Mouse (Mus musculus): ENCODE measurements around the gene Orai1. TPM values are rescaled to one million over a fixed set of nuclear protein-coding genes. Genes with fewer than 3 reads are reported as not detected.

Gene Orai1
- polyA plus RNA-seq, 1 experiment, result 36.7 TPM

DNA sequence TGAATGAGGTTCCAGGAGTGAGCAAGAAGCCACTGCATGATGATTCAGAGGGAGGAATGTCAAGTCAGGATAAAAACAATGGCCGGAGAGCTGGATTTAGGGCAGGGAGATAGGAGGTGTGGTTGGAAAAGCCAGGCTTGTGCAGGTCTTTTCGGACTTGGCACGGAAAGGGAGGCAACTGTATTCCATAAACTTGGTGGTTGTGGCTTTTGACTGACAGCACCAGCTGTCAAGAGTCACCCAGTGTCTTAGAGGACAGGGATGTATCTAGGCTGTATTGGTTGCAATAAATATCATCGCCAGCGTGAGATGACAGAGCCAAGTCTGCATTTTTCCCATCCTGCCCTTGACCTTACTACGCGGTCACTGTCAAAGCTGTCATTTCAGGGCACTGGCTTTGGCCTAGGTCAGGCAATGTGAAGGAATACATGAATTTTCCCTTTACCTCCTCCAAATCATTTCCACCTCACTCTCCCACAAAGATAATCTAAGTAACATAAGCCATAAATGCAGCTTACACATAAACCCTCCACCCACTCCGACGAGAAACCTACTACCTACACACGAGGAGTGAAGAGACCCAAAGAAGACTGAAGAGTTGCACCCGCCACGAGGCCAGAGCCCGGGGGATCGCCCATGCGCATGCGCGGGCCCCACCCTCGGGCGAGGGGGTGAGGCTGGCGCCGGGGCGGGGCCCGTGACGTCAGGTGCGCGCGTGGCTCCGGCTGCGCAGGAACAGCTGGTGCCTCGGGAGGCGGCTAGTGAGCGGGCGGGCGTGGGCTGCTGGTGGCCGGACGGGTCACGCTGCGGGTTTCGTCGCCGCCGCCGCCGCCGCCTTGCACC is 60.9 kb downstream of the Orai1 start:
- H3K27me3 ChIP-seq (ENCODE audit: control insufficient read depth, insufficient read depth, insufficient read length), result no peaks in the 10 kb centered on the region
- H3K79me2 ChIP-seq (ENCODE audit: control insufficient read depth, insufficient read depth), result peaks cover 26% of the 10 kb centered on the region
- peak overlapping the region; percentile 61 for H3ac ChIP-seq (ENCODE audit: control insufficient read depth, insufficient read length)
- H3K36me3 ChIP-seq (ENCODE audit: control insufficient read depth, insufficient read depth), result no peaks in the 10 kb centered on the region
- H3K4me3 ChIP-seq, result peak overlapping the region; percentile 80
- TF ChIP-seq TCF12 (IDR thresholded peaks at IDR 0.05; ENCODE audit: insufficient read depth, poor library complexity, severe bottlenecking), result peak; percentile 96
- TF ChIP-seq USF1 (IDR thresholded peaks at IDR 0.05; ENCODE audit: low read depth), result peak; percentile 22
- TF ChIP-seq POLR2AphosphoS2 (IDR thresholded peaks at IDR 0.05; ENCODE audit: insufficient read length, low read depth), result peak; percentile 92
- 0 out of 2 replicates have a peak, but pooled peaks have one; percentile 4 for TF ChIP-seq CEBPB (IDR thresholded peaks at IDR 0.05; ENCODE audit: insufficient read depth, poor library complexity, severe bottlenecking)
- TF ChIP-seq SRF (IDR thresholded peaks at IDR 0.05; ENCODE audit: control insufficient read depth, insufficient read length, low read depth), result no peak
- peak; percentile 85 to 99 (median 98) for TF ChIP-seq MYOG (IDR thresholded peaks at IDR 0.05; ENCODE audit: control insufficient read depth in 1 of 3, insufficient read depth in 1 of 3, insufficient read length in 2 of 3, low read depth in 2 of 3)
- peak; percentile 98 to 100 (median 100) for TF ChIP-seq MYOD1 (IDR thresholded peaks at IDR 0.05; ENCODE audit: control insufficient read depth in 1 of 3, insufficient read length in 2 of 3, low read depth in 2 of 3)
- no peak for TF ChIP-seq E2F4 (IDR thresholded peaks at IDR 0.05; ENCODE audit: insufficient read depth)
- TF ChIP-seq POLR2A (IDR thresholded peaks at IDR 0.05; ENCODE audit: insufficient read length, low read depth), result peak; percentile 95
- TF ChIP-seq MAX (IDR thresholded peaks at IDR 0.05; ENCODE audit: low read depth), result no peak
- no peak for TF ChIP-seq REST (IDR thresholded peaks at IDR 0.05; ENCODE audit: insufficient read depth, insufficient read length)
- peak; percentile 94 for TF ChIP-seq TCF3 (IDR thresholded peaks at IDR 0.05; ENCODE audit: insufficient read length, low read depth)
- H3K4me2 ChIP-seq (ENCODE audit: low read depth), result peak overlapping the region; percentile 100

DNA sequence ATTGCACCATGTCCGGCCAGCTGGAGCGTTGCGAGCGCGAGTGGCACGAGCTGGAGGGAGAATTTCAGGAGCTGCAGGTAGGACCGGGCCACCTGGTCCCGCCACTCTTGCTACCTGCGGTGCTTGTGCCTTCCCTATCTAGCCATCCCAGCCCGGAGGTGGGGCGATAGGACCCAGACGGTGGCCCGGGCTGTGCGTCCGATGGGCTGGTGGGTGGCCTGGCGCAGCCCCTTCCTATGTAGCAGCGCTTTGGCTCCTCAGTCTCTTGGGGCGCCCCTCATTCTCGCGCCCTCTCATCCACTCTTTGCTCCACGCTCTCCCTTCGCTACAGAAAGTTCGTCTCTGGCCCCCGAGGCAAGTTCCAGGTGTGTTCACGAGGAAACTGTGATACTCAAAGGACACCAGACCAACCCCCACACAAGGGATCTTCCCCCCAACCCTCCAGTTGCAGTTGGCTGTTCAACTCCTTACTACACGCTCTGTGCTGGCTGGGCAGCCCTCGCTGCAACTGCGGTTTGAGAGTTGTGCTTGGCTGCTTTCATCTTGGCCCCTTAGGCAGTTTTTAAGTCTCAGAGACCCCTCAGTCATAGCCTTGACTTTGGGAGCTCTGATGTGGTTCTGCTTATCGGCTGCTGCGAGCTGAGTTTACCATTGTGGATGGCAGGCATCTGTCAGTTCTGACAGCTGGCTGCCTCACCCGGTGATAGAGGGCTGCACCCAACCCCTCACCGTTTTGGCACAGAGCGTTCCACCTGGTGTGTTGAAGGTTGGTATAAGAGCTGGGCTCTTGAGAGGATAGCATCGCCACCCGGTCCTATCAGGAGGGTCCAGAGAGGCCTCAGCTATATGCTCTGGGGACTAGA is 61.8 kb downstream of the Orai1 start:
- TF ChIP-seq MYOG (IDR thresholded peaks at IDR 0.05; ENCODE audit: control insufficient read depth in 1 of 3, insufficient read depth in 1 of 3, insufficient read length in 2 of 3, low read depth in 2 of 3), result peak; percentile 45 to 89 (median 56)
- peak; percentile 18 for TF ChIP-seq TCF3 (IDR thresholded peaks at IDR 0.05; ENCODE audit: insufficient read length, low read depth)
- TF ChIP-seq CEBPB (IDR thresholded peaks at IDR 0.05; ENCODE audit: insufficient read depth, poor library complexity, severe bottlenecking), result no peak
- peak in 2 of 3 experiments; percentile 67 to 91 for TF ChIP-seq MYOD1 (IDR thresholded peaks at IDR 0.05; ENCODE audit: control insufficient read depth in 1 of 3, insufficient read length in 2 of 3, low read depth in 2 of 3)
- no peak for TF ChIP-seq POLR2AphosphoS2 (IDR thresholded peaks at IDR 0.05; ENCODE audit: insufficient read length, low read depth)
- TF ChIP-seq SRF (IDR thresholded peaks at IDR 0.05; ENCODE audit: control insufficient read depth, insufficient read length, low read depth), result no peak
- TF ChIP-seq REST (IDR thresholded peaks at IDR 0.05; ENCODE audit: insufficient read depth, insufficient read length), result no peak
- peak; percentile 26 for TF ChIP-seq TCF12 (IDR thresholded peaks at IDR 0.05; ENCODE audit: insufficient read depth, poor library complexity, severe bottlenecking)
- peaks cover 33% of the 10 kb centered on the region for H3K79me2 ChIP-seq (ENCODE audit: control insufficient read depth, insufficient read depth)
- peak overlapping the region; percentile 61 for H3ac ChIP-seq (ENCODE audit: control insufficient read depth, insufficient read length)
- H3K27me3 ChIP-seq (ENCODE audit: control insufficient read depth, insufficient read depth, insufficient read length), result no peaks in the 10 kb centered on the region
- peak overlapping the region; percentile 90 for H3K4me2 ChIP-seq (ENCODE audit: low read depth)
- no peaks in the 10 kb centered on the region for H3K36me3 ChIP-seq (ENCODE audit: control insufficient read depth, insufficient read depth)
- peak overlapping the region; percentile 80 for H3K4me3 ChIP-seq

- TF ChIP-seq POLR2A (IDR thresholded peaks at IDR 0.05; ENCODE audit: insufficient read length, low read depth), result no peak
- no peak for TF ChIP-seq TCF3 (IDR thresholded peaks at IDR 0.05; ENCODE audit: insufficient read length, low read depth)
- TF ChIP-seq MYOG (IDR thresholded peaks at IDR 0.05; ENCODE audit: control insufficient read depth in 1 of 3, insufficient read depth in 1 of 3, insufficient read length in 2 of 3, low read depth in 2 of 3), result no peak
- no peak for TF ChIP-seq MAX (IDR thresholded peaks at IDR 0.05; ENCODE audit: low read depth)
- no peak for TF ChIP-seq MYOD1 (IDR thresholded peaks at IDR 0.05; ENCODE audit: control insufficient read depth in 1 of 3, insufficient read length in 2 of 3, low read depth in 2 of 3)
- TF ChIP-seq REST (IDR thresholded peaks at IDR 0.05; ENCODE audit: insufficient read depth, insufficient read length), result no peak
- no peak for TF ChIP-seq CEBPB (IDR thresholded peaks at IDR 0.05; ENCODE audit: insufficient read depth, poor library complexity, severe bottlenecking)
- TF ChIP-seq POLR2AphosphoS2 (IDR thresholded peaks at IDR 0.05; ENCODE audit: insufficient read length, low read depth), result no peak
- TF ChIP-seq SRF (IDR thresholded peaks at IDR 0.05; ENCODE audit: control insufficient read depth, insufficient read length, low read depth), result no peak
- Histone ChIP-seq H3ac (ENCODE audit: control insufficient read depth, insufficient read length) (no peak overlapping the region), H3K27me3 (ENCODE audit: control insufficient read depth, insufficient read depth, insufficient read length) (no peaks in the 10 kb centered on the region), H3K4me3 (no peak overlapping the region), H3K79me2 (ENCODE audit: control insufficient read depth, insufficient read depth) (peaks cover 35% of the 10 kb centered on the region), H3K36me3 (ENCODE audit: control insufficient read depth, insufficient read depth) (no peaks in the 10 kb centered on the region), H3K4me2 (ENCODE audit: low read depth) (peak overlapping the region; percentile 40)
Measured at GRCm38 (mm10) chr5:123079568-123079967, 64.7 kb downstream of the Orai1 start.

- no peak overlapping the region for H3K4me3 ChIP-seq
- no peak overlapping the region for H3ac ChIP-seq (ENCODE audit: control insufficient read depth, insufficient read length)
- no peak overlapping the region for H3K4me2 ChIP-seq (ENCODE audit: low read depth)
- no peak for TF ChIP-seq MYOD1 (IDR thresholded peaks at IDR 0.05; ENCODE audit: control insufficient read depth in 1 of 3, insufficient read length in 2 of 3, low read depth in 2 of 3)
- no peak for TF ChIP-seq CEBPB (IDR thresholded peaks at IDR 0.05; ENCODE audit: insufficient read depth, poor library complexity, severe bottlenecking)
- TF ChIP-seq SRF (IDR thresholded peaks at IDR 0.05; ENCODE audit: control insufficient read depth, insufficient read length, low read depth), result no peak
- no peak for TF ChIP-seq POLR2AphosphoS2 (IDR thresholded peaks at IDR 0.05; ENCODE audit: insufficient read length, low read depth)
- no peak for TF ChIP-seq REST (IDR thresholded peaks at IDR 0.05; ENCODE audit: insufficient read depth, insufficient read length)
- TF ChIP-seq TCF3 (IDR thresholded peaks at IDR 0.05; ENCODE audit: insufficient read length, low read depth), result no peak
- no peak for TF ChIP-seq POLR2A (IDR thresholded peaks at IDR 0.05; ENCODE audit: insufficient read length, low read depth)
- no peak for TF ChIP-seq MAX (IDR thresholded peaks at IDR 0.05; ENCODE audit: low read depth)
- TF ChIP-seq USF1 (IDR thresholded peaks at IDR 0.05; ENCODE audit: low read depth), result no peak
- no peak for TF ChIP-seq TCF12 (IDR thresholded peaks at IDR 0.05; ENCODE audit: insufficient read depth, poor library complexity, severe bottlenecking)
- TF ChIP-seq MYOG (IDR thresholded peaks at IDR 0.05; ENCODE audit: control insufficient read depth in 1 of 3, insufficient read depth in 1 of 3, insufficient read length in 2 of 3, low read depth in 2 of 3), result no peak
- no peak for TF ChIP-seq E2F4 (IDR thresholded peaks at IDR 0.05; ENCODE audit: insufficient read depth)
- H3K27me3 ChIP-seq (ENCODE audit: control insufficient read depth, insufficient read depth, insufficient read length), result no peaks in the 10 kb centered on the region
- no peaks in the 10 kb centered on the region for H3K36me3 ChIP-seq (ENCODE audit: control insufficient read depth, insufficient read depth)
- peaks cover 39% of the 10 kb centered on the region for H3K79me2 ChIP-seq (ENCODE audit: control insufficient read depth, insufficient read depth)
Measured at GRCm38 (mm10) chr5:123080041-123080440, 65.2 kb downstream of the Orai1 start.

Measured in myocyte (in vitro differentiated cells).